In genomic region chr3:62380420-62380819, GRCm38 (mm10) we compare ENCODE assay signal across 25 mouse cellular contexts. TPM values are rescaled to one million over a fixed set of nuclear protein-coding genes. Genes with fewer than 3 reads are reported as not detected.
A peak's percentile ranks its signal among the peaks of the same experiment; 100 is the strongest.
DNase-seq lines count a peak whose midpoint lies in the region; ATAC-seq lines count a peak whose summit lies in the region.
"Had no signal": no experiment of that assay in that cellular context is flagged by ENCODE, and none has a peak within 500 bp of the region (broad histone marks: within the 10 kb centered on the region; RNA-seq: fewer than 3 reads in every experiment).

No protein-coding gene starts in this region.

- H3K4me3 ChIP-seq in kidney, embryonic 16.5 days (ENCODE audit: low read length), result no peak overlapping the region
- no peak overlapping the region for H3K4me3 ChIP-seq in midbrain, embryonic 11.5 days (ENCODE audit: low read depth, low read length)
- H3K4me3 ChIP-seq in midbrain, embryonic 10.5 days, result no peak overlapping the region
- no peak overlapping the region for H3K4me3 ChIP-seq in intestine, embryonic 16.5 days (ENCODE audit: low read length)
- H3K4me3 ChIP-seq: embryonic facial prominence, embryonic 15.5 days; erythroblast, embryonic 14.5 days; forebrain, embryonic 10.5 days; gastrocnemius, adult 2 months; heart, embryonic 12.5 days; hindbrain, embryonic 10.5 days had no signal

- 42% methylated on average over 3 of the region's 3 CpGs for WGBS in kidney, embryonic 16.5 days
- 92% methylated on average over 3 of the region's 3 CpGs for WGBS in midbrain, embryonic 11.5 days
- 80% methylated on average over 3 of the region's 3 CpGs for WGBS in midbrain, embryonic 10.5 days
- WGBS in intestine, embryonic 16.5 days, result 77% methylated on average over 3 of the region's 3 CpGs

- no peaks in the 10 kb centered on the region for H3K9me3 ChIP-seq in kidney, embryonic 16.5 days (ENCODE audit: low read length)
- H3K9me3 ChIP-seq in midbrain, embryonic 11.5 days (ENCODE audit: control insufficient read depth, low read length), result no peaks in the 10 kb centered on the region
- no peaks in the 10 kb centered on the region for H3K9me3 ChIP-seq in midbrain, embryonic 10.5 days (replicated peaks)
- no peaks in the 10 kb centered on the region for H3K9me3 ChIP-seq in intestine, embryonic 16.5 days (ENCODE audit: control insufficient read depth, low read length)
- H3K9me3 ChIP-seq: embryonic facial prominence, embryonic 15.5 days; forebrain, embryonic 10.5 days; G1E; heart, embryonic 12.5 days; hindbrain, embryonic 10.5 days had no signal

- intact Hi-C loops in left cerebral cortex, postnatal 10 days (cut with DNase I), result no loop called here

- 0 out of 2 replicates have a peak overlapping the region, but pooled peaks have one; percentile 18 for H3K27ac ChIP-seq in kidney, embryonic 16.5 days (ENCODE audit: low read length)
- no peak overlapping the region for H3K27ac ChIP-seq in midbrain, embryonic 11.5 days (ENCODE audit: low read depth, low read length)
- no peak overlapping the region for H3K27ac ChIP-seq in midbrain, embryonic 10.5 days (replicated peaks)
- H3K27ac ChIP-seq in intestine, embryonic 16.5 days (ENCODE audit: low read length), result no peak overlapping the region
- H3K27ac ChIP-seq: embryonic facial prominence, embryonic 15.5 days; forebrain, embryonic 10.5 days; gastrocnemius, adult 2 months; hindbrain, embryonic 10.5 days had no signal

- no peaks in the 10 kb centered on the region for H3K27me3 ChIP-seq in kidney, embryonic 16.5 days (ENCODE audit: insufficient read depth, low read length)
- no peaks in the 10 kb centered on the region for H3K27me3 ChIP-seq in midbrain, embryonic 11.5 days (ENCODE audit: control insufficient read depth, insufficient read depth, low read length)
- no peaks in the 10 kb centered on the region for H3K27me3 ChIP-seq in midbrain, embryonic 10.5 days (ENCODE audit: low read depth, poor library complexity, severe bottlenecking)
- H3K27me3 ChIP-seq in intestine, embryonic 16.5 days (replicated peaks; ENCODE audit: control insufficient read depth, insufficient read depth, low read length), result no peaks in the 10 kb centered on the region
- H3K27me3 ChIP-seq: embryonic facial prominence, embryonic 15.5 days; heart, embryonic 12.5 days had no signal

- no peak overlapping the region for H3K9ac ChIP-seq in kidney, embryonic 16.5 days (replicated peaks; ENCODE audit: low read length)
- no peak overlapping the region for H3K9ac ChIP-seq in midbrain, embryonic 11.5 days (ENCODE audit: low read length)
- no peak overlapping the region for H3K9ac ChIP-seq in intestine, embryonic 16.5 days (ENCODE audit: low read depth, low read length)
- H3K9ac ChIP-seq: embryonic facial prominence, embryonic 15.5 days; heart, embryonic 12.5 days had no signal

- peak; percentile 28 for DNase-seq in embryo, embryonic 10 days (ENCODE audit: low spot score)
- no peak for DNase-seq in embryo, embryonic 11 days
- DNase-seq in kidney, postnatal 14 days, result no peak
- DNase-seq in midbrain, embryonic 11.5 days (ENCODE audit: low spot score, missing footprints), result peak; percentile 75
- no peak for DNase-seq in midbrain, embryonic 10.5 days (ENCODE audit: low spot score)
- no peak for DNase-seq in left cerebral cortex, postnatal 10 days (ENCODE audit: extremely low spot score in 1 of 2, low spot score in 2 of 2)
- DNase-seq: adrenal gland, postnatal 10 days; B cell, adult 2 months; cerebellum, adult 11 months; cerebellum, adult 8-10 months; cerebellum, postnatal 14 days; gastrocnemius, adult 2 months; gastrocnemius, postnatal 25 days had no signal

- H3K36me3 ChIP-seq in kidney, embryonic 16.5 days (ENCODE audit: insufficient read depth, low read length), result no peaks in the 10 kb centered on the region; the same call in 1 of the 2 replicates
- H3K36me3 ChIP-seq in midbrain, embryonic 11.5 days (ENCODE audit: control insufficient read depth, insufficient read depth, low read length), result no peaks in the 10 kb centered on the region
- H3K36me3 ChIP-seq in midbrain, embryonic 10.5 days, result no peaks in the 10 kb centered on the region
- no peaks in the 10 kb centered on the region for H3K36me3 ChIP-seq in intestine, embryonic 16.5 days (ENCODE audit: control insufficient read depth, insufficient read depth, low read length)
- H3K36me3 ChIP-seq: G1E; heart, embryonic 12.5 days; hindbrain, embryonic 10.5 days had no signal

- ATAC-seq in kidney, embryonic 16.5 days (ENCODE audit: low FRiP score, low TSS enrichment), result no peak
- no peak for ATAC-seq in midbrain, embryonic 11.5 days (ENCODE audit: low FRiP score)
- ATAC-seq in intestine, embryonic 16.5 days, result peak; percentile 18; the same call in 1 of the 2 replicates
- ATAC-seq: CD4-positive, CD25-positive, alpha-beta regulatory T cell, adult 4 months; forebrain, embryonic 14.5 days had no signal

- no peaks in the 10 kb centered on the region for H3K4me1 ChIP-seq in kidney, embryonic 16.5 days (ENCODE audit: insufficient read depth, low read length)
- no peaks in the 10 kb centered on the region for H3K4me1 ChIP-seq in midbrain, embryonic 11.5 days (ENCODE audit: control insufficient read depth, insufficient read depth, low read length)
- no peaks in the 10 kb centered on the region for H3K4me1 ChIP-seq in midbrain, embryonic 10.5 days
- H3K4me1 ChIP-seq in intestine, embryonic 16.5 days (ENCODE audit: control insufficient read depth, insufficient read depth, low read length), result peaks cover 8% of the 10 kb centered on the region; the same call in 1 of the 2 replicates
- H3K4me1 ChIP-seq: embryonic facial prominence, embryonic 15.5 days; forebrain, embryonic 10.5 days; heart, embryonic 12.5 days had no signal

- no peak overlapping the region for H3K4me2 ChIP-seq in kidney, embryonic 16.5 days (replicated peaks; ENCODE audit: low read depth, low read length)
- H3K4me2 ChIP-seq in midbrain, embryonic 11.5 days, result no peak overlapping the region
- H3K4me2 ChIP-seq in intestine, embryonic 16.5 days (ENCODE audit: low read depth, low read length), result no peak overlapping the region
- H3K4me2 ChIP-seq: embryonic facial prominence, embryonic 15.5 days; heart, embryonic 12.5 days had no signal

RNA-seq across cellular contexts. Expression of gene Arhgef26, which starts 42.3 kb away (rescaled TPM):
- polyA plus RNA-seq in kidney, embryonic 16.5 days (2015; fragmentation: Nextera tagmentation; extraction: Ambion mirVana), result 10.8 and 13.6 TPM in 2 replicates
- 4.8 and 5.0 TPM in 2 replicates for polyA plus RNA-seq in midbrain, embryonic 11.5 days (2014; fragmentation: Nextera tagmentation; extraction: Ambion mirVana)
- 5.9 and 7.2 TPM in 2 replicates for polyA plus RNA-seq in midbrain, embryonic 10.5 days (2016; fragmentation: Nextera tagmentation; extraction: Ambion mirVana)
- 12.9 and 13.5 TPM in 2 replicates for polyA plus RNA-seq in intestine, embryonic 16.5 days (2015; fragmentation: Nextera tagmentation; extraction: Ambion mirVana)
- 10 to 100 TPM; 26.1 to 27.4 TPM for total RNA-seq in left cerebral cortex, postnatal 10 days (2021)
- total RNA-seq: common myeloid progenitor, adult 5-6 weeks; granulocyte monocyte progenitor cell, adult 5-6 weeks had no signal
- polyA plus RNA-seq: G1E had no signal

Comparison
In these comparisons a context has a peak if more than half of its experiments do, and no peak if none do; other contexts are left out.
1. DNase-seq: peak in embryo, embryonic 10 days (single experiment) and midbrain, embryonic 11.5 days (single experiment); none in embryo, embryonic 11 days (single experiment), kidney, postnatal 14 days (single experiment), midbrain, embryonic 10.5 days (single experiment) and left cerebral cortex, postnatal 10 days (0 of 2).